Mouse (Mus musculus): Measurements from ENCODE around the gene Gm9913. TPM values are rescaled to one million over a fixed set of nuclear protein-coding genes. Genes with fewer than 3 reads are reported as not detected.

The Gm9913 gene
- polyA plus RNA-seq, 1 experiment from 2014 or later, result 0.38 TPM

GRCm38 (mm10) chr2:125526566-125526965 lies 21.7 kb downstream of the Gm9913 start:
- no peaks in the 10 kb centered on the region for H3K36me3 ChIP-seq
- no peak overlapping the region for H3K9ac ChIP-seq
- no peak overlapping the region for H3K4me2 ChIP-seq
- no peak overlapping the region for H3K27ac ChIP-seq
- H3K27me3 ChIP-seq, result no peaks in the 10 kb centered on the region
- H3K9me3 ChIP-seq, result no peaks in the 10 kb centered on the region
- H3K4me1 ChIP-seq, result no peaks in the 10 kb centered on the region
- H3K4me3 ChIP-seq, result no peak overlapping the region
- 79% methylated on average over 5 of the region's 5 CpGs for WGBS
- no peak for ATAC-seq (ENCODE audit: insufficient number of reproducible peaks, insufficient read depth, low FRiP score, low TSS enrichment, low read depth)

- 77% methylated on average over 6 of the region's 6 CpGs for WGBS
These were observed 25.8 kb downstream of the Gm9913 start for GRCm38 (mm10) chr2:125530665-125531064.

GRCm38 (mm10) chr2:125539640-125540039 lies 34.8 kb downstream of the Gm9913 start:
- H3K4me2 ChIP-seq, result no peak overlapping the region
- no peaks in the 10 kb centered on the region for H3K27me3 ChIP-seq
- no peaks in the 10 kb centered on the region for H3K9me3 ChIP-seq
- H3K9ac ChIP-seq, result no peak overlapping the region
- no peak for ATAC-seq (ENCODE audit: insufficient number of reproducible peaks, insufficient read depth, low FRiP score, low TSS enrichment, low read depth)
- no peaks in the 10 kb centered on the region for H3K4me1 ChIP-seq
- no peak overlapping the region for H3K27ac ChIP-seq
- no peak overlapping the region for H3K4me3 ChIP-seq
- no peaks in the 10 kb centered on the region for H3K36me3 ChIP-seq
- 82% methylated on average over 3 of the region's 3 CpGs for WGBS

More at GRCm38 (mm10) chr2:125530665-125531064, 25.8 kb downstream of the Gm9913 start:
- H3K9me3 ChIP-seq, result no peaks in the 10 kb centered on the region
- H3K27ac ChIP-seq, result no peak overlapping the region
- H3K4me3 ChIP-seq, result no peak overlapping the region
- no peak for ATAC-seq (ENCODE audit: insufficient number of reproducible peaks, insufficient read depth, low FRiP score, low TSS enrichment, low read depth)
- H3K36me3 ChIP-seq, result no peaks in the 10 kb centered on the region
- no peaks in the 10 kb centered on the region for H3K27me3 ChIP-seq
- no peak overlapping the region for H3K9ac ChIP-seq
- H3K4me1 ChIP-seq, result no peaks in the 10 kb centered on the region
- H3K4me2 ChIP-seq, result no peak overlapping the region

GRCm38 (mm10) chr2:125540579-125540978 lies 35.7 kb downstream of the Gm9913 start:
- no peak overlapping the region for H3K4me2 ChIP-seq
- 76% methylated on average over 7 of the region's 7 CpGs for WGBS
- H3K9me3 ChIP-seq, result no peaks in the 10 kb centered on the region
- ATAC-seq (ENCODE audit: insufficient number of reproducible peaks, insufficient read depth, low FRiP score, low TSS enrichment, low read depth), result no peak
- H3K27ac ChIP-seq, result no peak overlapping the region
- H3K4me3 ChIP-seq, result no peak overlapping the region
- no peak overlapping the region for H3K9ac ChIP-seq
- no peaks in the 10 kb centered on the region for H3K4me1 ChIP-seq
- H3K36me3 ChIP-seq, result no peaks in the 10 kb centered on the region
- H3K27me3 ChIP-seq, result no peaks in the 10 kb centered on the region

- Histone ChIP-seq H3K4me2 (no peak overlapping the region), H3K27me3 (no peaks in the 10 kb centered on the region), H3K27ac (no peak overlapping the region), H3K9ac (no peak overlapping the region), H3K36me3 (no peaks in the 10 kb centered on the region), H3K4me3 (no peak overlapping the region), H3K9me3 (no peaks in the 10 kb centered on the region), H3K4me1 (no peaks in the 10 kb centered on the region)
- WGBS, result 77% methylated on average over 7 of the region's 7 CpGs
- no peak for ATAC-seq (ENCODE audit: insufficient number of reproducible peaks, insufficient read depth, low FRiP score, low TSS enrichment, low read depth)
These were observed 36.6 kb downstream of the Gm9913 start for GRCm38 (mm10) chr2:125541451-125541850.

- no peaks in the 10 kb centered on the region for H3K27me3 ChIP-seq
- no peak overlapping the region for H3K9ac ChIP-seq
- no peak overlapping the region for H3K27ac ChIP-seq
- H3K4me3 ChIP-seq, result no peak overlapping the region
- no peaks in the 10 kb centered on the region for H3K4me1 ChIP-seq
- WGBS, result 58% methylated on average over 1 of the region's 1 CpGs
- no peak overlapping the region for H3K4me2 ChIP-seq
- no peak for ATAC-seq (ENCODE audit: insufficient number of reproducible peaks, insufficient read depth, low FRiP score, low TSS enrichment, low read depth)
- H3K36me3 ChIP-seq, result no peaks in the 10 kb centered on the region
- H3K9me3 ChIP-seq, result no peaks in the 10 kb centered on the region
These were observed 38.8 kb downstream of the Gm9913 start for GRCm38 (mm10) chr2:125543646-125544045.

- no peak overlapping the region for H3K9ac ChIP-seq
These were observed 40.1 kb downstream of the Gm9913 start for GRCm38 (mm10) chr2:125544986-125545385.

GRCm38 (mm10) chr2:125548806-125549578 lies 44.1 kb downstream of the Gm9913 start:
- Histone ChIP-seq H3K27ac (no peak overlapping the region), H3K4me3 (no peak overlapping the region), H3K4me2 (no peak overlapping the region), H3K9me3 (no peaks in the 10 kb centered on the region), H3K36me3 (no peaks in the 10 kb centered on the region), H3K27me3 (no peaks in the 10 kb centered on the region), H3K9ac (no peak overlapping the region), H3K4me1 (no peaks in the 10 kb centered on the region)
- WGBS, result 42% methylated on average over 1 of the region's 1 CpGs
- ATAC-seq (ENCODE audit: insufficient number of reproducible peaks, insufficient read depth, low FRiP score, low TSS enrichment, low read depth), result no peak

More at GRCm38 (mm10) chr2:125544986-125545385, 40.1 kb downstream of the Gm9913 start:
- ATAC-seq (ENCODE audit: insufficient number of reproducible peaks, insufficient read depth, low FRiP score, low TSS enrichment, low read depth), result no peak
- H3K9me3 ChIP-seq, result no peaks in the 10 kb centered on the region
- no peak overlapping the region for H3K4me2 ChIP-seq
- H3K27me3 ChIP-seq, result no peaks in the 10 kb centered on the region
- no peaks in the 10 kb centered on the region for H3K36me3 ChIP-seq
- WGBS, result 86% methylated on average over 3 of the region's 3 CpGs
- no peaks in the 10 kb centered on the region for H3K4me1 ChIP-seq
- no peak overlapping the region for H3K27ac ChIP-seq
- no peak overlapping the region for H3K4me3 ChIP-seq

- Histone ChIP-seq H3K4me2 (no peak overlapping the region), H3K4me1 (peaks cover 20% of the 10 kb centered on the region), H3K27ac (no peak overlapping the region), H3K36me3 (no peaks in the 10 kb centered on the region), H3K4me3 (no peak overlapping the region), H3K9me3 (no peaks in the 10 kb centered on the region), H3K9ac (no peak overlapping the region), H3K27me3 (no peaks in the 10 kb centered on the region)
- no peak for ATAC-seq (ENCODE audit: insufficient number of reproducible peaks, insufficient read depth, low FRiP score, low TSS enrichment, low read depth)
- WGBS, result 74% methylated on average over 6 of the region's 6 CpGs
These were observed 50.9 kb downstream of the Gm9913 start for GRCm38 (mm10) chr2:125555830-125556229.

Other genes with a start within 250 kb of the Gm9913 start
- gene Fbn1, start 2.9 kb downstream of the Gm9913 start, polyA plus RNA-seq (2015; fragmentation: Nextera tagmentation; extraction: Ambion mirVana), result 19.3 and 24.4 TPM in 2 replicates
- gene Cep152, start 120.0 kb downstream of the Gm9913 start, polyA plus RNA-seq (2015; fragmentation: Nextera tagmentation; extraction: Ambion mirVana), result 6.7 and 9.0 TPM in 2 replicates
- 292 and 317 TPM in 2 replicates for gene Eid1, start 168.0 kb downstream of the Gm9913 start, polyA plus RNA-seq (2015; fragmentation: Nextera tagmentation; extraction: Ambion mirVana)
- gene Shc4, start 219.1 kb downstream of the Gm9913 start, polyA plus RNA-seq (2015; fragmentation: Nextera tagmentation; extraction: Ambion mirVana), result 1.5 and 2.0 TPM in 2 replicates